Mouse (Mus musculus) left cerebral cortex, adult 8-10 months (tissue): ENCODE data around the gene Grm4. TPM values are rescaled to one million over a fixed set of nuclear protein-coding genes. Genes with fewer than 3 reads are reported as not detected.

Experiments
- DNase-seq, 2 experiments: peaks; one replicate each; pipeline ENCODE4 v3.0.0; 2022; ENCODE audit warnings: low spot score in 2 of 2
- total RNA-seq, 4 experiments: library from RNA; stranded (reverse); gene quantifications; 2 replicates each; pipeline ENCODE4 v1.2.4; 2022

Grm4 gene
- 10 to 100 TPM; 28.5 to 39.0 (median 32.3) TPM for total RNA-seq

DNA sequence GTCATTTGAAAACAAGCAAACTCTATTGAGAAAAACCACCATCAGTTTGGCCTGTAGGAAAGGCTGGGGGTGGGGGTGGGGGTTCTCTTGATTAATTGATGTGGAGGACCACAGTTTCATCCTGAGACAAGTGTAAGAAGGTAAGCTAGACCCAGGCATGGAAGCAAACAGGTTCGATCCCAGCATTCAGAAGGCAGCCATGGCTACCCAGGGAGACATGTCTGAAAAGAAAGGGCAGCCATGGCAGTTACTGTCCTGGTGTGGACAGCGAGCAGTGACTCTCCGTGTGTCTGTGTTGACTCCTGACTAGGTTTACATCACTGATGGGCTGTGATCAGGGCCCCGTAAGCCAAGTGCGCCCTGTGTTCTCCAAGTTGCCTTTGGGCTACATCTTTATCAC is at the start of gene Grm4:
Grm4 (minus strand) TSS at position 101 of the 400 bp plus-strand sequence.
- DNase-seq, result no peak

DNA sequence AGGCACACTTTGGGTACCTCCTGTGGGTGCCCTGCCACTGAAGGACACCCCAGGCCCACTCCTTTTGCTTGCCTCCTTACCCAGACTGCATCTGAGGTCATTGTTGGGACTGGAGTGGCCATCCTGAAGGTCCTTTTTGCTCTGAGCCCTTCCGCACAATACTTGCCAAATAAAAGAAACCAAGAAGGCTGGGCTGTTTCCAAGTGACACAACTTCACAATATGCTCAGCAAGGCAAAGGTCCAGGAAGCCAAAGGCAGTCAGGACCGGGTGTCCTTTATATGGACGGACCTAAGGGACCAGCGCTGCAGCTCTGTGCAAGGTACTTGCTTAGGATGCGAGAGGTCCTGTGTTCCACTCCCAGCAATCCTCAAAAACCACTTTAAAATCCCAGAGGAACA is 47.0 kb upstream of the Grm4 start:
- no peak for DNase-seq

DNA sequence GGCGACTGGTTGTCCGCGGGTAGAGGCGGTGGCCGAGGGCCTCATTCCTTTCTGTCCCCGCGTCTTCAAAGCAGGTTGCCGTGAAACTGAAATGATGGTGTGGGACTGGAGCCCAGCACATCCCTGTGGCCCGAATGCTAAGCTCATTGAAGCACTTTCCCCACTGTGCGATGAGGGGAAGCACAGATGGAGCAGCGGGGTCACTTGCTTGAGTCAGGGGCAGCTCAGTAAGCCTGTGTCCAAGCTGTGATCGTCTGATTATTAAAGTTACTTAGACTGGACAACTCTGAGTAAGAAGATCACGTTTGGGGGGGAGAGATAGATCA is 44.7 kb upstream of the Grm4 start:
- no peak for DNase-seq

DNA sequence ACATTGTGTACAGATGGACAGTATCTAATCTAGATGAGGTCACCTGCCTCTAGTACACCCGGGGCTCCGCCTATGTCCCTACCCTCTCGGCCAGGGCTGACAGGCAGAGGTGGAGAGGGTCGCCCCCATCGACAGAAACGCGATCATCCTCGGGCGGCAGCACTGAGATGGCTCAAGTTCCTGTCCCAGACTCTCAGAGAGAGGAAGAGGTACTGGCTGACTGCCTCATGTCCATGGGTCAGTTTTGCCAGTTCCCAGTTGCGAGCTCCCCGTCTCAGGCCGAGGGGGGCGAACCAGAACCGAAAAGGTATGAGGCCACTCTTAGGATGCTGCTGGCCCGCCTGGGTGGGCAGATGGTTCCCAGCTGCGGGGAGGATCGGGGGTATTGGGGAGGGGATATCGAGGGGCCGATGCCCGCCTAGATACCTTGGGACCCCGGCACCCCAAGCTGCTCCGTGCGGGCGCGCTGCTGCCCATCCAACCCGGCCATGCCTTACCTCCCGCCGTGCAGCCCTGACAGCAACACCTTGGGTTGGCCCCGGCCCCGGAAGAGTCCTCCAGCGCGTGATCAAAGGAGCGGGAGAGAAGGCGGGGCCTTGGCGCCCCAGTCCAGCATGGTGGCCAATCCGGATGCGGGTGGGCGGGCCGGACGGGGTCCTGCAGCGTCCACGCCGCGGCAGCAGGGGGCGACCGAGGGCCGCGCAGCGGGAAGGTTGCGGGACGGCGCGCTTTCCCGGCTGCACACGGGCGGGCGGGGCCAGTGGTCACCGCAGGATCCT is 44.1 kb upstream of the Grm4 start, which contains the start of gene AI413582:
AI413582 (minus strand) TSS at position 594 of the 779 bp plus-strand sequence.
- peak; percentile 88 to 93 for DNase-seq

DNA sequence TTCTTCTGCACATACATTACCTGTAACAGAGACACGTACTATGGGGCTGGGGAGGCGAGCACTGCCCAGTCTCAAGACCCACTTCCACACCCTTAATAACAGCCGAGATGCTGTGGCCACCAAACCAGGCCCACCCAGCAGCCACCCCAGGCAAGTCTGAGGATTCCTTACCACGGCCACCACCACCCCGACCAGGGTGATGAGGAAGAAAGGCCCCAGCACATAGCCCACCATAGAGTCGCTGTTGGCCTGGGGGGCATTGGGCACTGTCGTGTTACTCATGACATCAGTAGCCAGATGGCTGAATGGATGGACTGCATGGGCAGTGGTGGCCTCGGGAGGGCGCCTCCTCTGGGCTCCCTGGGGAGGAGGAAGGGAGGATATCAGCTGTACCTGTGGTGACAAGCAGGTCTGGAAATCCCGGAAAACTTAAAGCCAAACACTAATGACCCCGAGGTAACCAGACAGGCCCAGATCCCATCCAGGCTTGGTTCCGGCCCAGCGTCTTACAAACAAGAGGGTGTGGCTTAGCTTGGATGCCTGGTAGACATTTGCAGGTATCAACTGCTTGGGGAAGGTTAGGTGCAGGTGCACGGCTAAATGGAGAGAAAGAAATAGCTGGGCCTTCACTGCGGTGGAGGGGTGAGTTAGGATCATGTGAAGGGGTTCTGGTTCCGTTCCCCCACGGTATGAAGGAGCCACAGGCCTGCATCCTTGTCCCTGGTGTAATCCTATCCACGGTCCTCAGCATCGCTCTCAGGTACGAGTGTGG is 43.4 kb upstream of the Grm4 start:
- DNase-seq, result no peak

DNA sequence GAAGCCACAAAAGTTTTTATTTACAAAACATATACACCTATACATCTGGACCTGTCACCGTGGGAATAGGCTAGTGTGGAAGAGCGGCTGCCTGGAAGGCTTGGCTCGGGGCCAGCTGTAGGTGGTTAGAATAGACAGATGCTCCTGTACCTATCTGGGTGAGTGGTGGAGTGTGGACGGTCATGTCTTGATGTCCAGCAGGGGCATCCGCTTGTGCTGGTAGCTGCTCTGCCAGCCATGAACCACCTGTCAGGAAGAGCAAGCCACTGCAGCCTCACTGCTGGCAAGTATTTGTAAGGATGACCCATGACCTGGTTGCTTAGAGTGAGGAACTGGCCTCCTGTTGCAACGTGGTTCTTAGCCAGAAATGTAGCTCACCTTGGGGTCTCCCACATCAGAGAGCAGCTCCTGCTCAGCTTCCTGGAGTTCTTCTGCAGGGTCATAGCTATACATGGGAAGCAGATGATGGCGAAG is 42.6 kb upstream of the Grm4 start:
- DNase-seq, result no peak

DNA sequence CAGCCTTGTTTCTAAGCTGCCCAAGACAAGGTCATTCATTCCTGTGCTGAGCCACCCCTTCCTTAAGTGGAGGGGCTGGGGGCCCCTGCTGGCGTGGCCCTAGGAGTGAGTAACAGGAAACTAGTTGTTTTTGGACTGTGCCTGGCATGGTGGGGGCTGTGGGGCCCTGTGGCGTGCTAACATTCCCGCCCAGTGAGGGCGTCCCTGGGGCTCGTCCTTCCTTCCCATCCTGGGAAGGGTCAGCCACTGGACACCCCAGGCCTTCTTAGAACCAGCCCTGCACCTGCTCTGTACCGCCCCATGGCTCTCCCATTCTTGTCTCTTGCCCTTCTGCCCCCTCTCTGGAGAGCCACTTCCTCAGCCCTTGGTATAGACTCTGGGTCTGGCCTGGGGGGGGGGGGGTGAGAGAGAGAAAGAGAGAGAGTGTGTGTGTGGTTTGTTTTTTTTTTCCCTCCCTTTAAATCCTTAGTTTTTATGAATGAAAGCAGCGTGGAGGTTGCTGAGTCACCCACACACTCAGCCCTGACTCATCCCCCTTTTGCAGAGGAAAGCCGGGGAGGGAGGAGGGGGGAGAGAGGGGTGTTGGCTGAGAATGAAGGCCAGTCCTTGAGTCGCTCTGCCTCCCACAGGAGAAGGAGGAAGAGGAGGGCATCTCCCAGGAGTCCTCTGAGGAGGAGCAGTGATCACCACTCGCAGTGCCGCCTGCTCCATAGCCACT is 40.8 kb upstream of the Grm4 start:
- DNase-seq, result peak in 1 of 2 experiments; percentile 82

DNA sequence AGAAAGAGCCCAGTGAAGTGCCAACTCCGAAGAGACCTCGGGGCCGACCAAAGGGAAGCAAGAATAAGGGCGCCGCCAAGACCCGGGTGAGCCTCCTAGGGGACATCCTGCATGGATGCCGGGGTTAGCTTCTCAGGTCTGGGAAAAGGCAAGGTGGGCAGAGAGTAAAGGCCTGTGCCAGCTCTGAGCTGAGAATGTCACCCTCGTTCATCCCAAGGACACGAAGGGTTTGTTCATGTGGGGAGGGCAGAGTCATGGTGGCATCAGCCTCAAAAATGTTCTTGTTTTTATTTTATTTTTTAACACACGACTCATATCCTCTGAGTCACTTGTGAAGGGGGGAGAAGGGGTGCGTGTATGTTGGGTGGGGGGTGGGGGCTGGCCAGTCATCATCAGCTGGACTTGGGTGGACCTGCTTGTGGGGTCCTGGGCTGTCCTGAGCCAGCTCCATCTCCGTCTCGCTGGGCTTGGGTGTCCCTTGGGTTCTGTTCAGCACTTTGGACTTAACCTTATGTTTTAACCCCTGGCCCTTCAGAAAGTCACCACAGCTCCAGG is 39.8 kb upstream of the Grm4 start:
- DNase-seq, result no peak

DNA sequence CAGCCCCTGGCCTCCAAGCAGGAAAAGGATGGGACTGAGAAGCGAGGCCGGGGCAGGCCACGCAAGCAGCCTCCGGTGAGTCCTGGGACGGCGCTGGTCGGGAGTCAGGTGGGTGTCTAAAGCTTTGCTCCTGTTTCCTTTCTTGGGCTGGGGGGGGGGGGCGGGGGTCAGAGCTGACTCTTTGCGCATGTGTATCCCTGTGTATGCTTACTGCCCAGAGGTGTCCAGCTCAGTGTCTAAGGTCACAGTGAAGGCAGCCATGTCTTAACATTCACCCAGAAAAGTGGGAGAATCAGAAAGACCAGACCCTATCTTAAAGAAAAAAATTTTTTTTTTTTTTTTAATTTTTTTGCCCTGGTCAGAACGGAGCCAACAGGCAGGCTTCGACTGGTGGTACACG is 38.4 kb upstream of the Grm4 start:
- DNase-seq, result no peak

DNA sequence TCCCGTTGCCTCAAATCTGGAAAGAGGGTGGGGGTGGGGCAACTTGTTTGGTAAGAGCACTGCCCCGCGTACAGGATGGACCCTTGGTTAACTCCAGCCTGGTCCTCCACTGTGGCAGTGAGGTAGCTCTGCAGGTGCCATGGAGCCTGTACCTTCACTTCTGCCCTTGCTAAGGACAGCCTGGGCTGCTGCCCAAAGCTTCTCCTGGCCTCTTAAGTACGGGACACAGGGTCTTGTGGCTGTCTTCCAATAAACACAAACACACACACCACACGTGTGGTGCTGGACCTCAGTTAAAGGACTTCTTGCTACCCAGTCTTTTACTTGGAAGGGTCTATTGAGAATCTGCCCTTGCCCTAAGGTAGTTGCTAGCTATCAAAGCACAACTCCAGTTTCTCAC is 37.6 kb upstream of the Grm4 start:
- DNase-seq, result no peak

DNA sequence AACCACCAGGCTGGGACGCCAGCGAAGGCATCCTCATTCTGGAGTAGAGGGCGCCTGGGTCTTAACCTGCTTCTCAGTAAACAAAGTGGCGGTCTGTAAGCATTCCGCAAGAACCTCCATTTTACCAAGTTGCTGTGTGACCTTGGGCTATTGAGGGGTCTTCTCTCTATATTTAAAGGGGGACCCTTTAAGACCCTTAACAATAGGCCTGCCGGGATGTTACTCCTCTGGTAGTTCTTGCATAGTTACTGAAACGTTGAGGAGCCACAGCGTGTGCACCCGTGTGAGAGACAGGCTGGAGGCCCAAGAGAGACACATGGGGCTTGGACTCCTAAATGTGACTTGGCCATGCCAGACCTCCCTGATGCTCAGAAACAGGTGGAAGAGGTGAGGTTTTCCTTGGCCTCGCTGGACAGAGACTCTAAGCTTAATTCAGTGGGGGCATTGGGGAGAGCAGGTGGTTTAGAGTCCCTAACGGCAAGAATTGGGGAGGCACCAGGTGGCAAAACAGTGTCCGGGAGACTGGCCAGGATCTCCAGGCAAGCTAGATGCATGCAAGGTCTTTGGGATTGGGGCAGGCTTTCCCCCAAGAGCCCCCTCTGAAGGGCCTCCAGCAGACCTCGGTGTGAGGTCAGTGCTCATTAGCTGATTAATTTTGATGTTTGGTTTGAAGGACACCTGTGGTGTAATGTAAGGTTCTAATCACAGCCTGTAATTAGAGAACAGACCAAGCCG is 36.9 kb upstream of the Grm4 start:
- no peak for DNase-seq

DNA sequence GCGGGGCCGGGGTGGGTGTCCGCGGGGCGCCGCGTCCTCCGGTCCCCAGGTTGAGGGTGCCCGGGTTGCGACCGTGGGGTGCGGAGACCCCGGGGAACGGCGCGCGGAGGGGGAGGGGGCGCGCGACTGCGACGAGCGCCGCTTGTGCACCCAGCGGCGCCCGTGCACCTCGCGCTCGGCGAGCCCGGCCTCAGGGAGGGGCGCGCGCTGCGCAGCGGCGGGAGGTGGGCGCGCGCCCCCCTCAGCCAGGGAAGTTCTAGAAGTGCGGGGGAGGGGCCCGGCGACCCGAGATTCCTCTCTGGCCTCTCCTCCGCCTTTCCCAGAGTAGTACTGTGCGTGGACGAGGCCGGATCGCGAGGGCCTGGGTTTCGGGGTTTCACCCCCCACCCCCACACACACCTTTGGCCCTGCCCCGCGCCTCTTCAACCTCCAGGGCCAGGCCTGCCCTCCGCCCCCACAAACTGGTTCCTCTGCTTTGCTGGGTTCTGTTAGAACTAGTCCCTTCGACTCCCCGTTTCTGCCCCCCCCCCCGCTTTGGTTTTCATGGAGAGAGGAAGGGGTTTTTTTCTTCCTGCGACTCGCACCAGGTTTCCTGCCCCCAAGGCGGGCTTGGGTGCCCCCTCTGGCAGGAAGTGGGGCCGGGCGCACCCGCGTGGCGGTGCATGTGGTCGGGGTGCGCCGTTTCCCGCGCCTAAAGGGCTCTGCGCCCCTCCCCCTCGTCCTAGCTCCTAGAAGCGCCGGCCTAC is 36.2 kb upstream of the Grm4 start:
- DNase-seq, result no peak

DNA sequence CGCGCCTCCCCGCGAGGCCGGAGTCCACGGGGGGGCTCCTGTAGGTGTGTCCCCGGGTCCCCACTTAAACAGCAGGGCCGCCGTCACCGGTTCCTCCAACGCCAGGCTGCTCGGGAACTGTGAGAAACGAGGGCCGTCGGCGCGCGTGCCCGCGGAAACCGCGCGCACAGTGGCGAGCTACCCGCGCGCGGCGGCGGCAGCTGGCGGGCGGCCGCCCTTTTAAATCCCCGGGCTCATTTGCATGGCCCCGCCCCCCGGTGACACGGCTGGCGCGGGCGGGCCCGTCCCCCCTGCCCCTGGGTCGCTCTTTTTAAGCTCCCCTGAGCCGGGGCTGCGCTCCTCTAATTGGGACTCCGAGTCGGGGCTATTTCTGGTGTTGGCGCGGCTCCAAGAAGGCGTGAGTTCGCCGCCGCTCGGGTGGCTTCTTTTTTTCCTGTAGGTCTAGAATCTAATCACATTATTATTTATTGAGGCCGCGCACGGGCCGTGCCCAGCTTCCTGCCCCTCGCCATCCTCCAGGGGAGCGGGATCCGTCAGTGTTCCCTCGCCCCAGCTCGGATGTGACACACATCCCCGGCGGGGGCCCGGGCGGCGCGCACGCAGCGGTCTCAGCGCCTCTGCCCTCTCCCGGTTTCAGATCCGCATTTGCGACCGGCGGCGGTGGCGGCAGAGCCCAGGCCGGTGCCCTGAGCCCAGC is 35.3 kb upstream of the Grm4 start, which contains the start of gene Hmga1:
Hmga1 (plus strand) TSS at position 183 of the 697 bp plus-strand sequence.
- DNase-seq, result peak; percentile 69 to 72

DNA sequence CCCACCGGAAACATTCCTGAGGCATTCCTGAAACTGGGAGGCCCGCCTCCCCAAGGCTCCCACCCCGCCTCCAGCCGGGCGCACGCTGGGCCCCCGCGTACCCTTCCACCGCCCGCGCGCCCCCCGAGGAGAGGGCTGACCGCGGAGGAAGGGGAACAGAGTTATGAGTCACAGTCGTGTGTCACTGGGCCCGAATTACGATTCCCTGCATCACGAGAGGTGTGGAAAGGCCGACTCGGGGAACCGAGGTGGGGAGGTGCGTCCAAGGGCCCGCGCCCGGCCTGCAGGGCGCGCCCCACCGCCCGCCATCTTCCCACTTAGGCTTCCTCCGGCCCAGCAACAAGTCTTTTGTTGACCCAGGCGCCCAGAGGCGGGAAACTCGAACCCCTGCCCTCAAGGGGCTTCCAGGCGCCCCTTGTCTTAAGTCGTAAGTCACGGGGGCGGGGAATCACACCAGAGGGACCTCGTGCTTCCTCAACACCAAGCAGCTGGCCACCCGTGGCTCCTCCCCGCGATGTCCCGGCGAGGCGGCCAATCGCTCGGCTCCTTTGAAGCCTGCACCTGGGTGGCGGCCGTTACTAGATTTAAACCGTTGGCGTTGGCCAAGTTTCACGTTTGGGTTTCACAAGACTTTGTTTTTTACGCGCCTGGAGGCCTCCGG is 34.4 kb upstream of the Grm4 start:
- DNase-seq, result no peak

DNA sequence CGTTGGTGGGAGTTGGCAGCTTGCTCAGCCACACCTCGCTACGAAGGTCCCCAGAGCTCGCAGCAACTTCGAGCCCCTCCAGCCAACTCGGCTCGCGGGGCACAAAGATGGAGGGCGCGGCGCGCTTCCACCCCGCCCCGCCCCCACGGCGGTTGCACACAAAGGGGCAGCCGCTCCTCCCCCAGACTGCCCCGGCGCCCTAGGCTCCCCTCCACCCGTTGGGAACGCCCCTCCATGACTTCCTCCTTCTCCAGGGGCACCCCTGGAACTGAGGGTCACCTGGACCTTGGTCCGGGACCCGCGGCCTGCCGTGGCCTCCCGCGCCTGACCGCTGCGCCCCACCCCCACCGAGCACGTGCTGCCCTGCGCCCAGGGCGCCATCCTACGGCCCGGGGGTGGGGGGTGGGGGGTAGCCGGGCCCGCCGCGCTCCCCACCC is 33.9 kb upstream of the Grm4 start:
- no peak for DNase-seq

DNA sequence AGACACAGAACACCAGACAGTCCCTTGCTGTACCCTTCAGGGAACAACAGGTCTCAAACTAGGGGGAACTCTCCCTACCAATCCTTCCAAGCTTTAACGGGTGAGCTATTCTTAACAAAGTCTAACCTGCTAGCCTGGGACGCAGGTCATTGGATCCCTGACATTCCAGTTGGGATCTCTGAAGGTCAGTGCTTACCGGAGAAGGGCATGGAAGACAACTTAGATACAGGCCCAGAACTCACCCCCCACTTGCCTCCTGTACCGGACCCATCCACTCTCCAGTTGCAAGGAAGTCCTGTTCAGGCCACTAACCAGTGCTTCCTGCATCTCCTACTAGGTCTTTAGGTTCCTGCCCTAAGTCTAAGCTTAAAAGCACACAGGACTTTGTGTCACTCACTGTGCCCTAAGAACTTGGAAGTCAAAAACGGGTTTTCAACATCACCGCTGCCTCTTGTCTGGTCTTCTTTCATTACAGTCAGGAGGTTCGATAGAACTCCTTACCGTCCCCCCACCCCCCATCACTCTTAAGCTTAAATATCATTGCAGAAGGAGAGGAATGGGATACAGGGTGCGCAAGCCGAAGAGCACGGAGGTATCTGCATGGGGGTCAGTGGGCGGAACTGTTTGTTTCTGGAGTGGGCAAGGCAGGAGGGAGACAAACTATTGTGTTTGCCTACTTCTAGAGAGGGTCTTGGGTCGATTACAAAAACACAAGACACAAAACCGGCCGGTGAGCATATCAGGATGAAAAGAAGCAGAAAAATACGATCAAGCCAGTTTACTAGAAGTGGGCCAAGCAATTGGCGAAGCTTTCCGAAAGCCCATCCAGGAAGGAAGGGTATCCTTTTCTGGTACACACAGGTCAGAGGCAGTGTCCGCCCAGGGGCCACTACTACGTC is 33.1 kb upstream of the Grm4 start:
- no peak for DNase-seq

DNA sequence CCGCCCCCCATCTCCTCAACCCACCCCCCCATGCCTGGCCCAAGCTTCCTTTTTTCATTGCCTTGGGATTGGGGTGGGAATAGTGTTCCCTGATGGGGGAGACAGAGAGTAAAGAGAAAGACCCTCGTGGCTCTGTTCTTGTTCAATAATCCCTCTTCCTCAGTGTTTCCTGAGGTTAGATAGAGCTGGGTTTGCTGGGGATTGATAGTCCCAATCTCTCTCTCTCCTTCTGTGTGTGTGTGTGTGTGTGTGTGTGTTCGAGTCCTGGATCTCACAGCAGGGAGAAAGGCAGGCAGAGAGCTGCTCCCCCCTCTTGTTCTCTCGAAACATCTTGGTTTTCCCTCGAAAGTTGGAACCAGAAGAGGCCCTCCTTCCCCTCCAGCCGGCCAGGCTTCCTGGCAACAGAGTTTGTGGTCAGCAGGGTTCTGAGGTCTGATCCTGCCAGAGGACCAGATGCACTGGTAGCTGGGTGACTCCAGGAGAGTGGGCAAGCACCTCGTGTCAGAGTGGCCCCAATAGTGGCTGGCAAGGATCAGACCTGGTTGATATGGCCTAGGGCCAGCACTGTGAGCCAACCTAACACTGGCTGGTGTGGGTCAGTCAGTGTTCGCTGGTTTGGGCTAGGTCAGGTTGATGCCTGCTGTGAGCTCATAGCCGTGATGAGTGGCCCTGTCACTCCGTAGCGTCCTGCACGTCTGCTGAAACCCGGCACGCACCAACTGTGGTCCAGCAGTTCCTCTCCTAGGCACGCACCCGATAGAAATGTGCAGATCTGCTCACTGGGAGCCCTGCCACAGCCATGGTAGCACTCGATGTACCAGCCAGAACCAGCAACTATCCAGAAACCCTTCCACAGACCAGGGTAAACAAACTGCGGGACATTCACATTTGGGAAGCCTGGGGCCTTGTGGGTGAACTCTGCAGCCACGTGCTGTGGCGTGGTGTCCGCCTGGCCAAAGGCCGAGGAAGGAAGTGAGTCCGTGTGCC is 31.3 kb upstream of the Grm4 start:
- no peak for DNase-seq
